Mouse (Mus musculus): ENCODE results near the gene Dcaf11.

The Dcaf11 gene

DNA sequence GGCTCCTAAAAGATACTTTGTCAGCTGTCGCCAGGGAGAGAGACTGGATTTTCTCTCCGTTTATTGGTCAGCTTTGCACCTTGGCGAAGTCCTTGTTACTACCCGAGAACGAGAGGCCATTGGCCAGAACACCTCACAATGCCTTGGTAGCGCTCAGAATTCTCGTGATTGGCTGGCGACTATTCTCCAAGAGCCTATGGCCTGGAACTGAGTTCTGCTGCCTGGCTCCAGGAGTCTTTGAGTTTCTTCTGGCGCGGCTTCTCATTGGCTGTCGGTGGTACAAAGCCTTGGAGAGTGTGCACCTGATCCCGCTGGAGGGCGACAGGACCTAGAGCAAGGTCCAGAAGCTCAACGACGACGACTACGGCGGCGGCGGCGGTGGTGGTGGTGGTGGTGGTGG, 58.0 kb downstream of the Dcaf11 start, which contains the start of gene Rec8:
Gene Rec8 (plus strand): TSS at position 216 of the 400 bp plus-strand sequence.
- DNase-seq (ENCODE audit: low spot score): peak; percentile 10

- DNase-seq (ENCODE audit: low spot score): peak; percentile 15
These were observed 58.8 kb downstream of the Dcaf11 start for GRCm38 (mm10) chr14:55618486-55619195.

Measured in T-cell, adult 2 months (primary cell).